Mouse (Mus musculus) kidney, embryonic 15.5 days (tissue): ENCODE results near the gene Foxn3. TPM values are rescaled to one million over a fixed set of nuclear protein-coding genes. Genes with fewer than 3 reads are reported as not detected.

Experiments used
- ATAC-seq: fragments of 200-750 bp; cut with Nextera tagmentation; replicated peaks from 2 replicates; pipeline ENCODE4 v1.8.0; 2017; ENCODE audit warnings: moderate TSS enrichment; ENCODE audit not compliant: low FRiP score
- H3K27ac ChIP-seq: fragments of 300-500 bp; sonication (generic); 2 replicates; pipeline ENCODE4 v1.5.1; 2015; ENCODE audit warnings: mild to moderate bottlenecking, inconsistent platforms
- H3K27me3 ChIP-seq: fragments of 300-500 bp; sonication (generic); 2 replicates; pipeline ENCODE4 v1.6.1; 2015; ENCODE audit warnings: inconsistent platforms
- H3K36me3 ChIP-seq: fragments of 300-500 bp; sonication (generic); 2 replicates; pipeline ENCODE4 v1.6.1; 2015; ENCODE audit warnings: inconsistent platforms
- H3K4me1 ChIP-seq: fragments of 300-500 bp; sonication (generic); 2 replicates; pipeline ENCODE4 v1.6.1; 2015; ENCODE audit warnings: inconsistent platforms
- H3K4me2 ChIP-seq: fragments of 300-500 bp; sonication (generic); 2 replicates; pipeline ENCODE4 v1.6.1; 2015; ENCODE audit warnings: moderate library complexity, mild to moderate bottlenecking, inconsistent platforms
- H3K4me3 ChIP-seq: fragments of 300-500 bp; sonication (generic); replicated peaks from 2 replicates; pipeline ENCODE4 v1.5.1; 2015; ENCODE audit warnings: mild to moderate bottlenecking, inconsistent platforms
- H3K9ac ChIP-seq: fragments of 300-500 bp; sonication (generic); 2 replicates; pipeline ENCODE4 v1.6.1; 2015; ENCODE audit warnings: mild to moderate bottlenecking, inconsistent platforms
- H3K9me3 ChIP-seq: fragments of 300-500 bp; sonication (generic); replicated peaks from 2 replicates; pipeline ENCODE4 v1.6.1; 2016; ENCODE audit warnings: inconsistent platforms
- WGBS: fragments of 180-500 bp; shearing (Covaris S2); methylation state at CpG from one replicate; pipeline ENCODE4 v1.1.7; 2015; ENCODE audit warnings: mixed read lengths; 5-methylcytosine and 5-hydroxymethylcytosine counted together
- polyA plus RNA-seq: library from polyadenylated mRNA; unstranded; fragments of >200 nt; fragmentation: Nextera tagmentation; extraction: Ambion mirVana; gene quantifications from 2 replicates; pipeline ENCODE4 v1.2.1, GENCODE M21; 2015

Foxn3 gene
- polyA plus RNA-seq, 1 experiment from 2014 or later, result 65.7 TPM

- H3K36me3 ChIP-seq, result peaks cover 5% of the 10 kb centered on the region; the same call in 1 of the 2 replicates
- peaks cover 5% of the 10 kb centered on the region for H3K9me3 ChIP-seq
- no peak overlapping the region for H3K27ac ChIP-seq
- H3K4me2 ChIP-seq, result no peak overlapping the region
- no peaks in the 10 kb centered on the region for H3K27me3 ChIP-seq
- 47% methylated on average over 6 of the region's 6 CpGs for WGBS
- no peak overlapping the region for H3K9ac ChIP-seq
- H3K4me3 ChIP-seq, result no peak overlapping the region
- no peak for ATAC-seq
- H3K4me1 ChIP-seq, result 0 out of 2 replicates have a peak, but pooled peaks cover 4% of the 10 kb centered on the region
These were observed 26.1 kb downstream of the Foxn3 start for GRCm38 (mm10) chr12:99537316-99537715.

GRCm38 (mm10) chr12:99536426-99536825 lies 27.0 kb downstream of the Foxn3 start:
- H3K36me3 ChIP-seq, result peaks cover 5% of the 10 kb centered on the region; the same call in 1 of the 2 replicates
- H3K4me3 ChIP-seq, result no peak overlapping the region
- no peaks in the 10 kb centered on the region for H3K27me3 ChIP-seq
- ATAC-seq, result no peak
- WGBS, result 91% methylated on average over 5 of the region's 5 CpGs
- 0 out of 2 replicates have a peak, but pooled peaks cover 4% of the 10 kb centered on the region for H3K4me1 ChIP-seq
- peaks cover 5% of the 10 kb centered on the region for H3K9me3 ChIP-seq
- H3K9ac ChIP-seq, result no peak overlapping the region
- no peak overlapping the region for H3K27ac ChIP-seq
- no peak overlapping the region for H3K4me2 ChIP-seq

- H3K4me3 ChIP-seq, result no peak overlapping the region
- H3K9me3 ChIP-seq, result peaks cover 5% of the 10 kb centered on the region
- no peak overlapping the region for H3K27ac ChIP-seq
- H3K27me3 ChIP-seq, result no peaks in the 10 kb centered on the region
- ATAC-seq, result no peak
- no peak overlapping the region for H3K9ac ChIP-seq
- 95% methylated on average over 7 of the region's 7 CpGs for WGBS
- H3K36me3 ChIP-seq, result peaks cover 5% of the 10 kb centered on the region; the same call in 1 of the 2 replicates
- peaks cover 32% of the 10 kb centered on the region for H3K4me1 ChIP-seq
- no peak overlapping the region for H3K4me2 ChIP-seq
These were observed 31.0 kb downstream of the Foxn3 start for GRCm38 (mm10) chr12:99532342-99532741.

- peaks cover 5% of the 10 kb centered on the region; the same call in 1 of the 2 replicates for H3K36me3 ChIP-seq
- H3K27me3 ChIP-seq, result no peaks in the 10 kb centered on the region
- H3K4me1 ChIP-seq, result peaks cover 39% of the 10 kb centered on the region
- no peak overlapping the region for H3K4me3 ChIP-seq
- H3K4me2 ChIP-seq, result peak overlapping the region; percentile 30
- H3K9me3 ChIP-seq, result no peaks in the 10 kb centered on the region
- no peak overlapping the region for H3K9ac ChIP-seq
- H3K27ac ChIP-seq, result peak overlapping the region; percentile 72
- WGBS, result 23% methylated on average over 17 of the region's 17 CpGs
- ATAC-seq, result peak; percentile 60
These were observed 33.5 kb downstream of the Foxn3 start for GRCm38 (mm10) chr12:99529687-99530411.

- Histone ChIP-seq H3K36me3 (peaks cover 1% of the 10 kb centered on the region; the same call in 1 of the 2 replicates), H3K4me1 (peaks cover 39% of the 10 kb centered on the region), H3K4me3 (no peak overlapping the region), H3K27me3 (no peaks in the 10 kb centered on the region), H3K9ac (no peak overlapping the region), H3K27ac (no peak overlapping the region), H3K4me2 (no peak overlapping the region), H3K9me3 (no peaks in the 10 kb centered on the region)
- ATAC-seq, result no peak
- 33% methylated on average over 5 of the region's 5 CpGs for WGBS
These were observed 34.4 kb downstream of the Foxn3 start for GRCm38 (mm10) chr12:99528958-99529357.

- H3K27ac ChIP-seq, result no peak overlapping the region
- H3K27me3 ChIP-seq, result no peaks in the 10 kb centered on the region
- no peaks in the 10 kb centered on the region for H3K9me3 ChIP-seq
- no peak for ATAC-seq
- H3K4me2 ChIP-seq, result no peak overlapping the region
- 76% methylated on average over 6 of the region's 6 CpGs for WGBS
- H3K36me3 ChIP-seq, result no peaks in the 10 kb centered on the region
- no peak overlapping the region for H3K4me3 ChIP-seq
- no peak overlapping the region for H3K9ac ChIP-seq
- H3K4me1 ChIP-seq, result peaks cover 39% of the 10 kb centered on the region
These were observed 35.9 kb downstream of the Foxn3 start for GRCm38 (mm10) chr12:99527452-99527851.

GRCm38 (mm10) chr12:99526571-99527140 lies 36.7 kb downstream of the Foxn3 start:
- H3K27me3 ChIP-seq, result no peaks in the 10 kb centered on the region
- ATAC-seq, result no peak
- H3K4me2 ChIP-seq, result no peak overlapping the region
- no peak overlapping the region for H3K4me3 ChIP-seq
- H3K36me3 ChIP-seq, result no peaks in the 10 kb centered on the region
- H3K9me3 ChIP-seq, result no peaks in the 10 kb centered on the region
- H3K9ac ChIP-seq, result no peak overlapping the region
- no peak overlapping the region for H3K27ac ChIP-seq
- peaks cover 39% of the 10 kb centered on the region for H3K4me1 ChIP-seq
- 25% methylated on average over 9 of the region's 9 CpGs for WGBS

GRCm38 (mm10) chr12:99522882-99523281 lies 40.5 kb downstream of the Foxn3 start:
- Histone ChIP-seq H3K36me3 (no peaks in the 10 kb centered on the region), H3K9me3 (no peaks in the 10 kb centered on the region), H3K4me1 (peaks cover 17% of the 10 kb centered on the region), H3K4me2 (no peak overlapping the region), H3K27ac (no peak overlapping the region), H3K9ac (no peak overlapping the region), H3K4me3 (no peak overlapping the region), H3K27me3 (no peaks in the 10 kb centered on the region)
- 92% methylated on average over 2 of the region's 2 CpGs for WGBS
- ATAC-seq, result no peak

GRCm38 (mm10) chr12:99519862-99520261 lies 43.5 kb downstream of the Foxn3 start:
- no peak overlapping the region for H3K9ac ChIP-seq
- no peaks in the 10 kb centered on the region for H3K27me3 ChIP-seq
- H3K27ac ChIP-seq, result no peak overlapping the region
- peaks cover 10% of the 10 kb centered on the region; the same call in 1 of the 2 replicates for H3K4me1 ChIP-seq
- ATAC-seq, result no peak
- no peak overlapping the region for H3K4me3 ChIP-seq
- H3K9me3 ChIP-seq, result no peaks in the 10 kb centered on the region
- H3K36me3 ChIP-seq, result no peaks in the 10 kb centered on the region
- H3K4me2 ChIP-seq, result no peak overlapping the region
- 84% methylated on average over 4 of the region's 4 CpGs for WGBS

- H3K9me3 ChIP-seq, result no peaks in the 10 kb centered on the region
- 52% methylated on average over 9 of the region's 9 CpGs for WGBS
- no peak overlapping the region for H3K4me2 ChIP-seq
- no peak overlapping the region for H3K27ac ChIP-seq
- H3K27me3 ChIP-seq, result no peaks in the 10 kb centered on the region
- no peak overlapping the region for H3K9ac ChIP-seq
- H3K36me3 ChIP-seq, result no peaks in the 10 kb centered on the region
- H3K4me1 ChIP-seq, result peaks cover 10% of the 10 kb centered on the region; the same call in 1 of the 2 replicates
- no peak overlapping the region for H3K4me3 ChIP-seq
- no peak for ATAC-seq
These were observed 44.2 kb downstream of the Foxn3 start for GRCm38 (mm10) chr12:99519191-99519614.

GRCm38 (mm10) chr12:99518640-99519039 lies 44.7 kb downstream of the Foxn3 start:
- 94% methylated on average over 10 of the region's 10 CpGs for WGBS

GRCm38 (mm10) chr12:99518126-99518525 lies 45.3 kb downstream of the Foxn3 start:
- Histone ChIP-seq H3K36me3 (no peaks in the 10 kb centered on the region), H3K27me3 (no peaks in the 10 kb centered on the region), H3K27ac (no peak overlapping the region), H3K4me3 (no peak overlapping the region), H3K4me1 (peaks cover 10% of the 10 kb centered on the region; the same call in 1 of the 2 replicates), H3K9me3 (no peaks in the 10 kb centered on the region), H3K4me2 (no peak overlapping the region), H3K9ac (no peak overlapping the region)
- ATAC-seq, result no peak
- WGBS, result 90% methylated on average over 12 of the region's 12 CpGs

More at GRCm38 (mm10) chr12:99518640-99519039, 44.7 kb downstream of the Foxn3 start:
- Histone ChIP-seq H3K36me3 (no peaks in the 10 kb centered on the region), H3K4me3 (no peak overlapping the region), H3K4me1 (peaks cover 10% of the 10 kb centered on the region; the same call in 1 of the 2 replicates), H3K9me3 (no peaks in the 10 kb centered on the region), H3K4me2 (no peak overlapping the region), H3K27me3 (no peaks in the 10 kb centered on the region), H3K27ac (no peak overlapping the region), H3K9ac (no peak overlapping the region)
- no peak for ATAC-seq
